Mouse (Mus musculus) megakaryocyte, embryonic 14.5 days (primary cell): Measurements from ENCODE around the gene Get4.

ENCODE experiments used
- FLI1 ChIP-seq: IDR thresholded peaks from 2 replicates; pipeline ENCODE4 v1.6.1; 2012; ENCODE audit warnings: low read length, inconsistent platforms, mixed read lengths
- GATA1 ChIP-seq: IDR thresholded peaks from 3 replicates; pipeline ENCODE4 v1.6.1; 2012; ENCODE audit warnings: mixed read lengths, low read length, inconsistent platforms, borderline replicate concordance

DNA sequence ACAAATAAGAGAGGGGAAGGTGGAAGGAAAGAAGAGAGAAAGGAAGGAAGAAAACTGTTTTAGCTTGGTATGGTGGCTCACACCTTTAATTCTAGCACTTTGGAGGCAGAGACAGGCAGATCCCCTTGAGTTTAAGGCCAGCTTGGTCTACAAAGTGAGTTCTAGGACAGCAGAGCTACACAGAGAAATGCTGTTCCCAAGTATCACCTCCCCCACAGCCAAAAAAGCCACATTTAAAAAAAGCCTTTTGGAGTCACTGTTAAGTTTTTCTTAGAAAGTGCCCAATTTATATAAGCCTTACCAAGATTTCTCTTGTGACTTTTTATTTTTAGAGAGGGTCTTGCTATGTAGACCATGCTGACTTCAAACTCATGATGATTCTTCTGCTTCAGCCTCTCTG, 37.8 kb upstream of the Get4 start:
- no peak for TF ChIP-seq GATA1
- no peak for TF ChIP-seq FLI1
